Comparison of ENCODE assay signal across 8 mouse cellular contexts in the genomic region with DNA sequence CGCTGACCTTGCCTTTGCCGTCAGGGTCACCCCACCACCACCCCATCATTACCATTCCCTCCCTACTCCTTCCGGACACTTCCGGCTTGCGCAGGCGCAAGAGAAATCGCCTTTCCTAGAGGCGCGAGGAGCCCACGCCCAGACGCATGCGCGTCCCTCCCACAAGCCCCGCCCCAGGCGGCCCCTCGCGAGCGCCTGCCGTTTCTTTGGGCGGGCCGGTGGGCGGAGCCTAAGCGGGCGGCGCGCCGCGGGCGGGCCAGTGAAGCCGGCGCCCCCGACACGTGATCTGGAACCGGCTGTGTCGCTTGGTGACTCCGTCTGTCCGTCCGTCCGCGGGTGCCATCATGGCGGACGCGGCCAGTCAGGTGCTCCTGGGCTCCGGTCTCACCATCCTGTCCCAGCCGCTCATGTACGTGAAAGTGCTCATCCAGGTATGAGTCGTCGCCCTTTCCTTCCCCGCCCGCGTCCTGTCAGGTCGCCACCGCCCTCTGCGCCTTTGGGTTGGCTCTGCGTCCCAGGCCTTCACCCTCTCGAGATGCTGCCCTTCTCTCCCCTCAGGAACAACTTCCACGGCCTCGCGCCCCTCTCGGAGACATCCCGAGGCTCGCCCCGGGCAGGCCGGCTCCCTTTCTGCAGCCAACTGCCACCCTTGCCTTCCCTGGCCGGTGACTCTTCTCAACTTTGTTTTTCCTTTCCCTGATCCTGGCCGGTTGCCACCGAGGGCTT. TPM values are rescaled to one million over a fixed set of nuclear protein-coding genes. Genes with fewer than 3 reads are reported as not detected.
A peak's percentile ranks its signal among the peaks of the same experiment; 100 is the strongest.
DNase-seq lines count a peak whose midpoint lies in the region; ATAC-seq and TF ChIP-seq lines count a peak whose summit lies in the region.

A gene (plus strand): TSS at position 201 of the 726 bp plus-strand sequence.

- DNase-seq in Patski (ENCODE audit: low read depth, low spot score), result peak; percentile 71
- DNase-seq in cerebellum, postnatal 14 days, result peak; percentile 99 to 100
- DNase-seq in frontal cortex, postnatal 14 days (ENCODE audit: low spot score in 2 of 2), result peak; percentile 95 to 97
- DNase-seq in layer of hippocampus, postnatal 25 days (ENCODE audit: extremely low spot score in 1 of 2, low spot score in 1 of 2), result peak; percentile 90 to 95
- DNase-seq in lung, postnatal 25 days (ENCODE audit: low spot score), result peak; percentile 98
- DNase-seq in retina, embryonic 14.5 days (ENCODE audit: low spot score), result peak; percentile 97
- peak; percentile 99 for DNase-seq in thymus, postnatal 4 days

- H3K9me3 ChIP-seq in hindbrain, embryonic 13.5 days, result no peaks in the 10 kb centered on the region

- H3K4me3 ChIP-seq in hindbrain, embryonic 13.5 days, result peak within 1 kb of the TSS; percentile 63

- POLR2A ChIA-PET in Patski (lab: Charles Lee), result no interaction called here

- H3K27me3 ChIP-seq in Patski, result no peaks in the 10 kb centered on the region
- no peaks in the 10 kb centered on the region for H3K27me3 ChIP-seq in hindbrain, embryonic 13.5 days

- H3K27ac ChIP-seq in hindbrain, embryonic 13.5 days, result peak within 1 kb of the TSS; percentile 92

- TF ChIP-seq CTCF in Patski (IDR thresholded peaks at IDR 0.05), result no peak

- CTCF ChIA-PET in Patski (lab: Charles Lee), result no interaction called here

- H3K4me1 ChIP-seq in hindbrain, embryonic 13.5 days (replicated peaks), result peaks cover 30% of the 10 kb centered on the region

- H3K9ac ChIP-seq in hindbrain, embryonic 13.5 days, result peak within 1 kb of the TSS; percentile 87

- peak within 1 kb of the TSS; percentile 65 for H3K4me2 ChIP-seq in hindbrain, embryonic 13.5 days

- peak; percentile 91 for ATAC-seq in Patski
- peak; percentile 97 for ATAC-seq in hindbrain, embryonic 13.5 days (ENCODE audit: low FRiP score)

- peaks cover 20% of the 10 kb centered on the region for H3K36me3 ChIP-seq in hindbrain, embryonic 13.5 days

- WGBS in hindbrain, embryonic 13.5 days, result under 1% methylated on average over 66 of the region's 67 CpGs

- in situ Hi-C loops in Patski (cut with MboI; ENCODE audit: low pct_unique_long_range_greater_than_20kb), result no loop called here

RNA-seq across cellular contexts. Expression of the gene that starts here (rescaled TPM):
- 237 TPM for polyA plus RNA-seq in Patski (2021)
- 258 and 261 TPM in 2 replicates for polyA plus RNA-seq in hindbrain, embryonic 13.5 days (2015; fragmentation: Nextera tagmentation; extraction: Ambion mirVana)
- 100 to 1,000 TPM; 116 to 124 TPM for total RNA-seq in layer of hippocampus, postnatal 25 days (2021)

Comparison
In these comparisons a context has a peak if more than half of its experiments do, and no peak if none do; other contexts are left out.
1. Peak in every context shown above with its lines: DNase-seq, ATAC-seq, H3K4me3 ChIP-seq and H3K27ac ChIP-seq.